Mouse (Mus musculus): ENCODE results near the gene Map4k3.

DNA sequence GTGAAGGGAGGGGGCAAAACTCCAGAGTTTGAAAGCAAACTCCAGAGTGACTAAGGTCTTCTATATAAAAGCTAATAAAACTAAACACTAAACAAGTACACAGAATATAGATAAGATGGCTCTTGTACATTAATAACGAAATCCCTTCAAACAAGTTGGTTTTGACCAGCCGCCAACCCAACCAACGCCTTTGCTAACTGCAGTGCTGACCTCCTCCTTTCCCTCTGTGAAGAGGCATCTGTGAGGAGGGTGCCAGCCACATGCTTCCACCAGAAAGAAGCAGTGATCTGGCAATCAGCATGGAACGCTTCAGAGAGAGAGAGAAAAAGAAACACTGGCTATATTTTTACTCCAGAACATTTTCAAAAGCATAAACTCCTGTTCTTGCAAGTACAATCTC lies 21.1 kb downstream of the Map4k3 start:
- TF ChIP-seq CTCF (IDR thresholded peaks at IDR 0.05; ENCODE audit: control insufficient read depth, insufficient read depth, low read length) (no peak), POLR2A (IDR thresholded peaks at IDR 0.05; ENCODE audit: borderline replicate concordance, control insufficient read depth, low read depth, low read length) (no peak)

All from bone marrow, adult 2 months (tissue).